Mouse (Mus musculus): Measurements from ENCODE around the gene Tmem254b.
"Not testable (repeated sequence)": the region's sequence is repeated elsewhere in the genome, so short reads cannot be mapped to it uniquely, and the experiment has no call there.

Gene Tmem254b

DNA sequence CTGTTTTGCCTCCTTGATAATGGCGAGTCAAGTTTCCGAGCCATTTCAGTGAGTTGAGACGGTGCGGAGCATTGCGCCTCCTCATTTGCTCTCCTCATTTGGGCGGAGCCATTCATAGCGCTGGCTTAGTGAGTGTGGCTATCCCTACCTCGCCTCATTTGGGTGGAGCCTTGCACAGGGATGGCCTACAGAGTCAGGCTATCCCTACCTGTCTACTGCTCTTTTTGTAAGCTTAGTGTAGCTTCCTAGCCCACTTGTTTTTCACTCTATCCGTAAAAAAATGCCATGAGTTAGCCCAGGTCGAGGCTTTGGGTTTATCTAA, at the start of gene Tmem254b:
Gene Tmem254b, minus strand, starts transcription at position 116 of the 322 bp plus-strand sequence.
- not testable (repeated sequence) for DNase-seq

- DNase-seq = not testable (repeated sequence)
These were observed 30.3 kb upstream of the Tmem254b start for GRCm38 (mm10) chr14:26237183-26237582.

DNA sequence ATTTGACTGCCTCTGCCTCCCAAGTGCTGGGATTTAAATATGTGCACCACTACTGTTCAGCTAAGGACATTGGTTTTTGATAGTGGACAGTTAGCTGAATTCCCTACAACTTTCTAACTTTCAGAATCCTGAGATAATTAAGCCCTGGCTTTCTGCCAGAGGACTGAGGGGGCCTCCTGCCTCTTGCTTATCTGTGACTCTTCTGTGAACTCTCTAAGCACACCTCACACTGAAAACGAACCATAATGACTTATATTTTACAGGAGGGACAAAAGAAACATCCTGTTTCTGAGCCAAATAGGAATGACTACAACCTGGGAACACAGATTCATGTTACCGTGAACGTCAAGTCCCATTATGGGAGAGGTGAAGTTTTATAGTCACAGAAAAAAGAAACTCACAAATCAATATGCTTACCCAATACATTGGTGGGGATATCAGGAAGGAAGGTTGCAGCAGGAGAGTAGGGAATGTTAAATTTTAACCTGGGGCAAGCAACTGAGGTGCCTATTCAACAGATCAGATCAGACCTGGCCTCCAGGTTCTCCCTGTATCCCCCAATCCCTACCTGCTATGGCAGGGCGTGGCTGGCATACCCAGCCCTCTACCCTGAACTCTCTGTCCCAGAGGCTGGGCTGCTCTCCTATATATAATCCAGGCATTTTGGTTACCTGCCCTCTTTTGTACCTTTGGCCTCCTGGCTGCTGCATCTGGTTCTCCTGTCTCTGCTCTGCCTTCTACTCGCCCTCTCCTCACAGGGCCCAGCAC, 9.6 kb upstream of the Tmem254b start:
- not testable (repeated sequence) for DNase-seq

- not testable (repeated sequence) for DNase-seq
These were observed 480 bp downstream of the Tmem254b start for GRCm38 (mm10) chr14:26206197-26206925.

- not testable (repeated sequence) for DNase-seq
These were observed 9.0 kb downstream of the Tmem254b start for GRCm38 (mm10) chr14:26197851-26198250.

DNA sequence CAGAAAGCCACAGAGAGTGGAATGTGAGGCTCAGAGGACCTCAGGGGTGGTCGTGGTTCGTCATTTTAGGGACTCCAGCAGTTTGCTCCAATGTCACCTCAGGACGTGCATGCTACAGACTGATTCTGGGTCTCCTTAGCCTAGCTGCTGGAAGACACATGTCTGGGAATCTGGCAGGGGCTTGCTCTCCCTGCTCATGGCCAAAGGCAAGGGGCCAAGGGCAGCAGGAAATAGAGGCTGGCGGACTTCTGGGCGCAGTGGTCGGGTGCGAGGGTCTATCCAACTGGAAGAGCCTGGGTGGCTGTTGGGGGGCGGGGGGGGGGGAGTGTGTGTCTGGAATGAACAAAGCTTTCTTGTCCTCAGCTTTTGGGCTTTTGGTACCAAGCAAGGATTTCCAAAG, 18.5 kb downstream of the Tmem254b start:
- DNase-seq = not testable (repeated sequence)

GRCm38 (mm10) chr14:26186638-26187037, 20.2 kb downstream of the Tmem254b start:
- DNase-seq = not testable (repeated sequence)

- DNase-seq = not testable (repeated sequence)
These were observed 24.5 kb downstream of the Tmem254b start, which contains the start of gene Plac9b for GRCm38 (mm10) chr14:26182380-26182779. Gene Plac9b, minus strand, starts transcription at chr14:26182480.

- not testable (repeated sequence) for DNase-seq
These were observed 25.2 kb downstream of the Tmem254b start for GRCm38 (mm10) chr14:26181660-26182059.

GRCm38 (mm10) chr14:26175028-26175427, 31.8 kb downstream of the Tmem254b start:
- not testable (repeated sequence) for DNase-seq

- DNase-seq = not testable (repeated sequence)
These were observed 32.9 kb downstream of the Tmem254b start for GRCm38 (mm10) chr14:26173955-26174354.

- DNase-seq = not testable (repeated sequence)
These were observed 41.6 kb downstream of the Tmem254b start for GRCm38 (mm10) chr14:26165266-26165665.

DNA sequence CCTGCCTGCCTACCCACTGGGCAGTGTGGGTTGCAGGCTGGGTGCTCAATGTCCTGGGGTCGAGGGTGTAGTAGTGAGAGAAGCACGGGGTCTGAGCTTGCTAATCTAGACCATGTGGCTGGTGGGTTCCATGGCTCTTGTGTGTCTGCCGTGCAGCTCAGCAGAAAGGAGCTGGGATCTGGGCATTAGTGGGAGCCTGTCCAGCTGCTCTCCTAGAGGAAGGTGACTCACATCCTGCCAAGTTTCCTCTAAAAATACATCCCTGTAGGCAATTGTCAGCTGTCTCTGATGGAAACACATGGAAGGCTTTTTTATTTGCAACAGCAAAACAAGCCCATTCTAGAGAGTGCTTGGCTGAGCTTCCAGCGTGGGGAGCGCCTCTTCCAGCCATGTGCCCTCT, 44.4 kb downstream of the Tmem254b start:
- not testable (repeated sequence) for DNase-seq

- not testable (repeated sequence) for DNase-seq
These were observed 45.7 kb downstream of the Tmem254b start for GRCm38 (mm10) chr14:26161156-26161555.

DNA sequence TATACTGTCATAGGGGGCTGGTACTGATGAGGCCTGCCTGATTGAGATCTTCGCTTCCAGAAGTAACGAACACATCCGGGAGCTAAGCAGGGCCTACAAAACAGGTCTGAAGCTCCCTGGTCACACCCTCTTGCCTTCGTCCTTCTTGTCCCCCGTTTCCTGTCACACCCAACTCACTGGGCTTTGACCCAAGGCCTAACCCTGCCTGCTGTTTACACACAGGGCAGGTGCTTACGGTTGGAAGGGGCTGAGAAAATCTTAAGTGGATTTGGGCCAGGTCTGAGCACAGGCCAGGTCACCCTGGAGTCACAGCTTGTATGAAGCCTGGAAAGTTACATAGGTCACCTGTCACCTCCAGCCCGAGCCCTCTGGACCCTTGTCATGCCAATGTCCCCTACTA, 50.8 kb downstream of the Tmem254b start:
- not testable (repeated sequence) for DNase-seq
